In genomic region chr1:183272867-183273818, GRCm38 (mm10) we compare ENCODE assay signal across 8 mouse cellular contexts. TPM values are rescaled to one million over a fixed set of nuclear protein-coding genes. Genes with fewer than 3 reads are reported as not detected.
DNase-seq lines count a peak whose midpoint lies in the region; ATAC-seq and TF ChIP-seq lines count a peak whose summit lies in the region.

No protein-coding gene starts in this region.

- H3K27ac ChIP-seq in cerebellum, adult 2 months (ENCODE audit: insufficient read depth, low read length), result no peak overlapping the region
- no peak overlapping the region for H3K27ac ChIP-seq in limb, embryonic 14.5 days (replicated peaks; ENCODE audit: low read depth, low read length)
- no peak overlapping the region for H3K27ac ChIP-seq in limb, embryonic 10.5 days
- H3K27ac ChIP-seq in midbrain, embryonic 16.5 days (ENCODE audit: low read length), result no peak overlapping the region

- peaks cover 5% of the 10 kb centered on the region; the same call in 1 of the 2 replicates for H3K36me3 ChIP-seq in limb, embryonic 14.5 days (ENCODE audit: control insufficient read depth, insufficient read depth, low read length)
- H3K36me3 ChIP-seq in limb, embryonic 10.5 days, result peaks cover 16% of the 10 kb centered on the region
- H3K36me3 ChIP-seq in midbrain, embryonic 16.5 days (ENCODE audit: control insufficient read depth, insufficient read depth, low read length), result peaks cover 7% of the 10 kb centered on the region; the same call in 1 of the 2 replicates

- H3K27me3 ChIP-seq in cerebellum, adult 2 months (ENCODE audit: control insufficient read depth, insufficient read depth, low read length), result no peaks in the 10 kb centered on the region
- H3K27me3 ChIP-seq in limb, embryonic 14.5 days (ENCODE audit: control insufficient read depth, insufficient read depth, low read length), result no peaks in the 10 kb centered on the region
- no peaks in the 10 kb centered on the region for H3K27me3 ChIP-seq in limb, embryonic 10.5 days (ENCODE audit: low read depth, poor library complexity, severe bottlenecking)
- H3K27me3 ChIP-seq in midbrain, embryonic 16.5 days (ENCODE audit: control insufficient read depth, insufficient read depth, low read depth, low read length), result no peaks in the 10 kb centered on the region

- no peaks in the 10 kb centered on the region for H3K9me3 ChIP-seq in limb, embryonic 14.5 days (ENCODE audit: control insufficient read depth, low read length)
- H3K9me3 ChIP-seq in limb, embryonic 10.5 days (replicated peaks), result no peaks in the 10 kb centered on the region
- no peaks in the 10 kb centered on the region for H3K9me3 ChIP-seq in midbrain, embryonic 16.5 days (replicated peaks; ENCODE audit: control insufficient read depth, low read length, poor library complexity, severe bottlenecking)

- H3K4me3 ChIP-seq in cerebellum, adult 2 months (replicated peaks; ENCODE audit: insufficient read depth, low read depth, low read length), result no peak overlapping the region
- H3K4me3 ChIP-seq in limb, embryonic 14.5 days (replicated peaks; ENCODE audit: low read length), result no peak overlapping the region
- H3K4me3 ChIP-seq in limb, embryonic 10.5 days, result no peak overlapping the region
- no peak overlapping the region for H3K4me3 ChIP-seq in midbrain, embryonic 16.5 days (ENCODE audit: low read depth, low read length)

- H3K4me2 ChIP-seq in limb, embryonic 14.5 days (replicated peaks; ENCODE audit: low read depth, low read length, severe bottlenecking), result no peak overlapping the region
- no peak overlapping the region for H3K4me2 ChIP-seq in midbrain, embryonic 16.5 days (ENCODE audit: low read length)

- WGBS in cerebellum, adult 2 months, result 63% methylated on average over 10 of the region's 10 CpGs
- WGBS in limb, embryonic 14.5 days, result 65% methylated on average over 10 of the region's 10 CpGs
- 64% methylated on average over 10 of the region's 10 CpGs for WGBS in limb, embryonic 10.5 days
- WGBS in midbrain, embryonic 16.5 days, result 65% methylated on average over 10 of the region's 10 CpGs

- no peak overlapping the region for H3K9ac ChIP-seq in limb, embryonic 14.5 days (ENCODE audit: low read depth, low read length, severe bottlenecking)
- H3K9ac ChIP-seq in midbrain, embryonic 16.5 days (ENCODE audit: low read depth, low read length), result no peak overlapping the region

- peak; percentile 36; the same call in 1 of the 2 replicates for TF ChIP-seq CTCF in cerebellum, adult 2 months (IDR thresholded peaks at IDR 0.05; ENCODE audit: borderline replicate concordance, insufficient read depth, low read depth, low read length)

- ATAC-seq in limb, embryonic 14.5 days (ENCODE audit: low FRiP score, low read depth), result no peak
- peak; percentile 73; the same call in 1 of the 2 replicates for ATAC-seq in midbrain, embryonic 16.5 days

- H3K4me1 ChIP-seq in cerebellum, adult 2 months (ENCODE audit: control insufficient read depth, insufficient read depth, low read length), result no peaks in the 10 kb centered on the region
- no peaks in the 10 kb centered on the region for H3K4me1 ChIP-seq in limb, embryonic 14.5 days (ENCODE audit: control insufficient read depth, insufficient read depth, low read length)
- no peaks in the 10 kb centered on the region for H3K4me1 ChIP-seq in limb, embryonic 10.5 days
- H3K4me1 ChIP-seq in midbrain, embryonic 16.5 days (ENCODE audit: control insufficient read depth, insufficient read depth, low read length), result no peaks in the 10 kb centered on the region

- DNase-seq in cerebellum, adult 2 months, result no peak
- no peak for DNase-seq in cerebellum, postnatal 36 days
- DNase-seq in limb, embryonic 14.5 days (ENCODE audit: low spot score), result peak; percentile 89
- no peak for DNase-seq in limb, embryonic 10.5 days (ENCODE audit: low spot score)
- peak; percentile 70 for DNase-seq in embryo, embryonic 10.5 days (ENCODE audit: low spot score)
- DNase-seq in cerebellum, adult 18-20 months, result no peak
- DNase-seq in kidney, postnatal 36 days, result no peak

- no peak for TF ChIP-seq POLR2A in cerebellum, adult 2 months (IDR thresholded peaks at IDR 0.05; ENCODE audit: borderline replicate concordance, insufficient read depth, low read length)
- TF ChIP-seq POLR2A in limb, embryonic 14.5 days (IDR thresholded peaks at IDR 0.05; ENCODE audit: borderline replicate concordance, extremely low read depth, insufficient read depth, insufficient read length), result no peak

RNA-seq across cellular contexts. Expression of gene Aida, which starts 23.2 kb away (rescaled TPM):
- polyA plus RNA-seq in cerebellum, adult 2 months (2012; rRNA removed), result 49.5 and 53.2 TPM in 2 replicates
- 87.3 and 93.3 TPM in 2 replicates for polyA plus RNA-seq in limb, embryonic 14.5 days (2012; rRNA removed)
- polyA plus RNA-seq in limb, embryonic 14.5 days (2014; fragmentation: Nextera tagmentation; extraction: Ambion mirVana), result 31.9 and 34.9 TPM in 2 replicates
- polyA plus RNA-seq in limb, embryonic 10.5 days (2016; fragmentation: Nextera tagmentation; extraction: Ambion mirVana), result 45.1 and 45.7 TPM in 2 replicates
- polyA plus RNA-seq in midbrain, embryonic 16.5 days (2015; fragmentation: Nextera tagmentation; extraction: Ambion mirVana), result 50.8 and 55.1 TPM in 2 replicates

RNA-seq across cellular contexts. Expression of gene Brox, which starts 23.9 kb away (rescaled TPM):
- polyA plus RNA-seq in cerebellum, adult 2 months (2012; rRNA removed), result 51.8 and 53.0 TPM in 2 replicates
- polyA plus RNA-seq in limb, embryonic 14.5 days (2012; rRNA removed), result 33.5 and 37.8 TPM in 2 replicates
- 41.7 and 42.3 TPM in 2 replicates for polyA plus RNA-seq in limb, embryonic 14.5 days (2014; fragmentation: Nextera tagmentation; extraction: Ambion mirVana)
- 29.8 and 35.1 TPM in 2 replicates for polyA plus RNA-seq in limb, embryonic 10.5 days (2016; fragmentation: Nextera tagmentation; extraction: Ambion mirVana)
- polyA plus RNA-seq in midbrain, embryonic 16.5 days (2015; fragmentation: Nextera tagmentation; extraction: Ambion mirVana), result 105 and 115 TPM in 2 replicates

RNA-seq across cellular contexts. Expression of gene Disp1, which starts 51.8 kb away (rescaled TPM):
- 3.8 and 5.2 TPM in 2 replicates for polyA plus RNA-seq in cerebellum, adult 2 months (2012; rRNA removed)
- polyA plus RNA-seq in limb, embryonic 14.5 days (2012; rRNA removed), result 47.3 and 62.7 TPM in 2 replicates
- polyA plus RNA-seq in limb, embryonic 14.5 days (2014; fragmentation: Nextera tagmentation; extraction: Ambion mirVana), result 34.7 and 37.9 TPM in 2 replicates
- polyA plus RNA-seq in limb, embryonic 10.5 days (2016; fragmentation: Nextera tagmentation; extraction: Ambion mirVana), result 21.8 and 23.1 TPM in 2 replicates
- polyA plus RNA-seq in midbrain, embryonic 16.5 days (2015; fragmentation: Nextera tagmentation; extraction: Ambion mirVana), result 7.6 and 10.3 TPM in 2 replicates

Comparison
In these comparisons a context has a peak if more than half of its experiments do, and no peak if none do; other contexts are left out.
1. DNase-seq: peak in limb, embryonic 14.5 days (single experiment) and embryo, embryonic 10.5 days (single experiment); none in cerebellum, adult 2 months (0 of 2), cerebellum, postnatal 36 days (0 of 2), limb, embryonic 10.5 days (single experiment), cerebellum, adult 18-20 months (0 of 2) and kidney, postnatal 36 days (0 of 2).